Mouse (Mus musculus) lung, postnatal 0 days (tissue): ENCODE data around the gene Arhgap27.
"Not testable (repeated sequence)": the region's sequence is repeated elsewhere in the genome, so short reads cannot be mapped to it uniquely, and the experiment has no call there.

Experiments used
- CTCF ChIP-seq: IDR thresholded peaks from 2 replicates; pipeline ENCODE4 v1.5.1; 2016; ENCODE audit warnings: antibody characterized with exemption, mild to moderate bottlenecking
- EP300 ChIP-seq: IDR thresholded peaks from 2 replicates; pipeline ENCODE4 v1.6.1; 2016; ENCODE audit warnings: antibody characterized with exemption, mild to moderate bottlenecking, control low read depth

DNA sequence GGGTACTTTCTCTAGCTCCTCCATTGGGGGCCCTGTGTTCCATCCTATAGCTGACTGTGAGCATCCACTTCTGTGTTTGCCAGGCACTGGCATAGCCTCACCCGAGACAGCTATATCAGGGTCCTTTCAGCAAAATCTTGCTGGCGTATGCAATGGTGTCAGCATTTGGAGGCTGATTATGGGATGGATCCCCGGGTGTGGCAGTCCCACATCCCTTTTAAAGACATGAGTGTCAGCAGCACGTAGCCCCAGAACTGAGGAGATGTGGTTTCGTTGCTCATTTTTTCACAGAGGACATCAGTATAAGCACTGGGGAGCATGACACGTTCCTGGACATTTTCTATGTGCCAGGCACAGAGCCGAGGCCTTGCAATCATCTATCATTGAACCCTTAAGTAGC lies 72.7 kb downstream of the Arhgap27 start:
- not testable (repeated sequence) for TF ChIP-seq CTCF, EP300
